Mouse (Mus musculus) splenic B cell, adult 2 months (primary cell): ENCODE measurements around the gene Dgat2l6.

Experiments used
- DNase-seq: peaks from one replicate; pipeline ENCODE4 v3.0.0-alpha.2; 2011; ENCODE audit warnings: low read depth, low spot score
- H3K27me3 ChIP-seq: 2 replicates; pipeline ENCODE4 v1.6.1; 2012; ENCODE audit warnings: mild to moderate bottlenecking, low read length, moderate library complexity, mixed read lengths; ENCODE audit not compliant: control insufficient read depth, poor library complexity, insufficient read depth, severe bottlenecking
- H3K36me3 ChIP-seq: 2 replicates; pipeline ENCODE4 v1.6.1; 2012; ENCODE audit warnings: mild to moderate bottlenecking, low read length, moderate library complexity, mixed read lengths; ENCODE audit not compliant: control insufficient read depth, poor library complexity, insufficient read depth, severe bottlenecking

Dgat2l6 gene

DNA sequence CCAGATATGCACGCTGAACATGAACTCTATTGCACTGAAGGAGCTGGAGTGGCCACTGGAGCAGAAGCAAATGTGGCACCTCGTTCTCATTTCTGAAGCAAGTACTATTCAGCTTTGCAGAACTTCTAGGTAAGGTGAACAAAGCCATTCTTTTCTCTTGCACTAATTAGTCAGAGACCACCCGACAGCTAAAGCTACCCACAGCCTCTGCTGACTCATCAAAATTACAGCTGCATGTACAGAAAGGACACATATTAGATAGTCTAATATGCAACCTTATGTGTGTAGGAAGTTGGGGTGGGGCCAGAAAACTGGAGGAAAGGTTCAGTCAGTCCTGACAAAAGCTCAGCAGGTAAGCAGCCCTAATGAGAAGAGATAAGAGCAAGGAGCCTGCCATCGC lies at the start of gene Dgat2l6:
Dgat2l6 (plus strand) TSS at position 368 of the 400 bp plus-strand sequence.
- no peak for DNase-seq
- no peaks in the 10 kb centered on the region for H3K27me3 ChIP-seq
- H3K36me3 ChIP-seq, result no peaks in the 10 kb centered on the region

DNA sequence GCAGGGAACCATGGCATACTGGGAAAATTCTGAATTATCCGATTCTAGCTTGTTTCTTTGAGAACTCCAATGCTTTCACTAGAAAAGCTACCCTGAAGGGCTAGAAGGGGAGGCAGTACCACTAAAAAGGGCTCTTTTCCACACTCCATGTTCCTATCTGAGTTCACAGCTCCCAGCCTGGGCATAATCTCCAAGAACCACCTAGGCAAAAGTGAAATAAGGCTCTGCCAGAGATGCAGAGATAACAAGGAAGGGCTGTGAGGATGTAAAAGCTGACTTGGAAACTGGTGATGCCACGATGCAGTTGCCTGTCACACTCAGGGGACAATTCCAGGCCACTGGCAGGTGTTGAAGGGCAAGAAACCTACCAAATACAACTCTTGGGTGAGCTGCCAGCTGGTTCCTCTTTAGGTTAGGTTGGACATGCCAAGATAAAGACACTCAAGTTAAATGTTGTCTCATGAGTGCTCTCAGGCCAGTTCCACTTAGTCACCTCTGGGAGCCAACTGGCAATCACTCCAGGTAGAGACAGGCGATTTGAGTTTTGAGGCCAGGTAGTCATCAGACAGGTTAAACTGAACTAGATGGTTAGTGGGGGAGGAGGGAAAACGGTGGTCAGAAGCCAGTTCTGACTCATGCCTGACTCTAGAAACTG lies 48.9 kb upstream of the Dgat2l6 start:
- DNase-seq, result no peak
- H3K36me3 ChIP-seq, result no peaks in the 10 kb centered on the region
- H3K27me3 ChIP-seq, result no peaks in the 10 kb centered on the region

DNA sequence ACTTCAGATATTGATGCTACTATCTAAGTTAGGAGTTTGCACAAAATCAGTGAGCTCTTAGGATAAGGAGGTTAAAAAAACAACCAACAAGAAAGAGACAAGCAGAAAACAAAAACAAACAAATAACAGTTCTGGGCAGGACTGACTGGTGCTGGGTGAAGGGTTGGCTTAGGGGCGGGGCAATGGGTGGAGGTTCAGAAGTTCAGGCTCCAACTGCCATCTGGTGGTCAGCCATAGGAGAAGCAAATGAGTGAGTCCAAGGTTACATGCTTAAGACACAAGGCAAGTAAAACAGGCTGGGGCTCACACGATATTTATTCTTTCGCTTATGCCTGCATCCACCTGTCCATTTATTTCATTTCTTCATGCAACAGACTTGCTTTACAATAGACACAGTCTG lies 44.3 kb upstream of the Dgat2l6 start:
- DNase-seq, result peak; percentile 77
- Histone ChIP-seq H3K36me3 (no peaks in the 10 kb centered on the region), H3K27me3 (no peaks in the 10 kb centered on the region)

- DNase-seq, result no peak
- no peaks in the 10 kb centered on the region for H3K27me3 ChIP-seq
- H3K36me3 ChIP-seq, result no peaks in the 10 kb centered on the region
Measured at GRCm38 (mm10) chrX:100493500-100494067, 31.1 kb upstream of the Dgat2l6 start.

DNA sequence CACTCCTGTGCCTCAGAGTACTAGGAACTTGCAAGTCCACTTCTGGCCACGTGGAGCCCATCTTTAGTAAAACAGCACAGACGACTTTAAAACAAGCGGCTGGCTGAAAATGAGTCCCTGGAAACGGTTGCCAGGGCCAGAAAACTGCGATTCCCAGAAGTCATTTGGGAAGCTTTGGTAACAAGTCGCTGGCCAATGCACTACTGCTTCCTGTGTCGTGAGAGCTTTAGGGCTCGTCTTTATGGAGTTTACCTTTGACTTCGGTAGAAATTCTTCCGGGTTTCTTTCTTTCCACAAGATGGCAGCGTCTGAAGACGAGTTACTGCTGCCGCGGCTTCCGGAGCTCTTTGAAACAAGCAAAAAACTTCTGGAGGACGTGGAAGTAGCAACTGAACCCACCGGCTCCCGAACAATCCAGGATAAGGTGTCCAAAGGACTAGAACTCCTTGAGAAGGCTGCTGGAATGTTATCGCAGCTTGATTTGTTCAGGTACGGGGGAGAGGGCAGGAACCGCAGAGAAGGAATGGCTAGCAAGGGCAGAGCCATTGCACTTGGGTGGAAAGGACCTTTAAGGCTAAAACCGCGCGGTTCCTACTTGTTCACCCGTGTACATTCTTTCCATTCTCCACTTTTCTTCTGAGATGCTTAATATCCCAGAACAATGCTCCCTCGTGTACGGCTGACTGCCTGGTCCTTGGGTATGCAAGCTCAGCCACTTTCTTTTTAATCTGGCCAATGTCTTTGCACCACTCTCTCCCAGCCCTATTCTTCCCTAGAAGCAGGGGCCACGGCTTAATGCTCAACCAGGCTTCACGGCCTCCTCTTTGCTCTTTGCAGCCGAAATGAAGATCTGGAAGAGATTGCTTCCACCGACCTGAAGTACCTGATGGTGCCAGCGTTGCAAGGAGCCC lies 30.3 kb upstream of the Dgat2l6 start, which contains the start of gene Igbp1:
Igbp1 (plus strand) TSS at position 224 of the 911 bp plus-strand sequence.
- Histone ChIP-seq H3K36me3 (no peaks in the 10 kb centered on the region), H3K27me3 (no peaks in the 10 kb centered on the region)
- peak; percentile 84 for DNase-seq

GRCm38 (mm10) chrX:100504175-100504851 lies 20.3 kb upstream of the Dgat2l6 start:
- 0 out of 2 replicates have a peak, but pooled peaks cover 3% of the 10 kb centered on the region for H3K36me3 ChIP-seq
- DNase-seq, result no peak

GRCm38 (mm10) chrX:100508164-100508563 lies 16.5 kb upstream of the Dgat2l6 start:
- no peaks in the 10 kb centered on the region for H3K27me3 ChIP-seq
- no peak for DNase-seq
- 0 out of 2 replicates have a peak, but pooled peaks cover 3% of the 10 kb centered on the region for H3K36me3 ChIP-seq

More at GRCm38 (mm10) chrX:100504175-100504851, 20.3 kb upstream of the Dgat2l6 start:
- no peaks in the 10 kb centered on the region for H3K27me3 ChIP-seq

GRCm38 (mm10) chrX:100509921-100510320 lies 14.7 kb upstream of the Dgat2l6 start:
- DNase-seq, result no peak
- Histone ChIP-seq H3K36me3 (0 out of 2 replicates have a peak, but pooled peaks cover 3% of the 10 kb centered on the region), H3K27me3 (no peaks in the 10 kb centered on the region)

- no peak for DNase-seq
- Histone ChIP-seq H3K27me3 (no peaks in the 10 kb centered on the region), H3K36me3 (0 out of 2 replicates have a peak, but pooled peaks cover 2% of the 10 kb centered on the region)
Measured at GRCm38 (mm10) chrX:100516683-100517082, 8.0 kb upstream of the Dgat2l6 start.

- 0 out of 2 replicates have a peak, but pooled peaks cover 2% of the 10 kb centered on the region for H3K36me3 ChIP-seq
- no peak for DNase-seq
- H3K27me3 ChIP-seq, result no peaks in the 10 kb centered on the region
Measured at GRCm38 (mm10) chrX:100517626-100518025, 7.0 kb upstream of the Dgat2l6 start.

DNA sequence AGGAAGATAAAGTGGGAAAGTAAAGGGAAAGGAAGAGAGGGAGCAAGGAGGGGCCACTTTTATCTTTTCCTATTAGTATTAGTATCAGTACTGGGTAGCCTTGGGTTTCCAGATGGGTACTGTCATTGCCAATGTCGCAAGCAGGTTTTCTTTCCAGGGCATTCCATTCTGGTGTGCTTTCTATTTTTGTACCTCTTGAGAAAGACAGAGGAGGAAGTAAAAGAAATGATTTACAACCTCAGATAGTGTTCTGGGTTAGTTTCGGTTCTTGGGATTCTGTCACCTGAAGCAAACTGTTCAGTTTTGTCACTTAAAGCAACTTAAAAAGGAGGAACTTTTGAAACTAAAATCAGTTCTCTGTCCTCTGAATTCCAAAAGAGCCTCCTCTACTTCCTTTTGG lies 6.1 kb upstream of the Dgat2l6 start:
- H3K36me3 ChIP-seq, result 0 out of 2 replicates have a peak, but pooled peaks cover 2% of the 10 kb centered on the region
- DNase-seq, result no peak
- H3K27me3 ChIP-seq, result no peaks in the 10 kb centered on the region

- Histone ChIP-seq H3K36me3 (no peaks in the 10 kb centered on the region), H3K27me3 (no peaks in the 10 kb centered on the region)
- no peak for DNase-seq
Measured at GRCm38 (mm10) chrX:100556026-100556425, 31.4 kb downstream of the Dgat2l6 start.

DNA sequence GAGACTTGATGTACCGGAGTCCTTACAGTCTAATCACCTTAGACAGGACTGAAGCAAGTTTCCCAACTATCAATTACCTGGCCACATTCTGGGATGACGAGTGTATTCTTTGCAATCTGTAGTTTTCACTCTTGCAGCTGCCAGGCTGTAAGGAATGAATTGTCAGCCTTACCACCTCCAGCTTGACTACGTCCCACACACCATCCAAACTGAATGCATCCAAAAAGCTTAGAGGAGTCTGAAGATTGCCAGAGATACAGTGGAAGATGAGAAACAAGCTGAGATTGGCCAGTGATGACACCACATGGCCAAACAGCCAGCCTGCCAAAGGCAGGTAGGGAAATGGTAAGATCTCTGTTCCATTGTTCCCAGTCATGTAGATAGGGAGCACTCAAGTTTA lies 41.1 kb downstream of the Dgat2l6 start:
- Histone ChIP-seq H3K27me3 (no peaks in the 10 kb centered on the region), H3K36me3 (no peaks in the 10 kb centered on the region)
- no peak for DNase-seq

DNA sequence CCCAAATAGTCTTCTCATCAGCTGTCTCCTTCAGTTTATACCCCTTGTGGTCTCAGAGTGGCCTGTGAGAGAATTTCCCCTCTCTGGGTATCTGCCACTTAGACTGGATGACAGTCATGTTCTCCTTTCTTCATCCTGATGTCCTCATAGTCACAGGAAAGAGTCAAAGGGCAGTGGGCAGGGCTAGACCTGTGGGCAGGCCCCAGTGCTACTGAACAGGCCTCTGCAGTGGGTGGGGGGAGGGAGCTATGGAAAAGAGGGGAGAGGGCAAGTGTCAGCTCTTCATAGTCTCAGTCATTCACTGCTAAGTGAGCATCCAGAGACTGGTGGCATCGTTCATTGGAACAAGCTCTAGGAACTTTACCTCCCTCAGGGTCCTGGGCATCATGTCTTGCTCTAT lies 47.3 kb downstream of the Dgat2l6 start, which contains the start of gene Awat1:
Awat1 (plus strand) TSS at position 301 of the 400 bp plus-strand sequence.
- Histone ChIP-seq H3K36me3 (no peaks in the 10 kb centered on the region), H3K27me3 (no peaks in the 10 kb centered on the region)
- no peak for DNase-seq
